Mouse (Mus musculus) skeletal muscle tissue, adult 2 months (tissue): ENCODE results near the gene Plekhg3.

Experiments used
- DNase-seq: peaks from one replicate; pipeline ENCODE4 v3.0.0-alpha.2; 2012; ENCODE audit warnings: low read depth, low spot score

Gene Plekhg3

DNA sequence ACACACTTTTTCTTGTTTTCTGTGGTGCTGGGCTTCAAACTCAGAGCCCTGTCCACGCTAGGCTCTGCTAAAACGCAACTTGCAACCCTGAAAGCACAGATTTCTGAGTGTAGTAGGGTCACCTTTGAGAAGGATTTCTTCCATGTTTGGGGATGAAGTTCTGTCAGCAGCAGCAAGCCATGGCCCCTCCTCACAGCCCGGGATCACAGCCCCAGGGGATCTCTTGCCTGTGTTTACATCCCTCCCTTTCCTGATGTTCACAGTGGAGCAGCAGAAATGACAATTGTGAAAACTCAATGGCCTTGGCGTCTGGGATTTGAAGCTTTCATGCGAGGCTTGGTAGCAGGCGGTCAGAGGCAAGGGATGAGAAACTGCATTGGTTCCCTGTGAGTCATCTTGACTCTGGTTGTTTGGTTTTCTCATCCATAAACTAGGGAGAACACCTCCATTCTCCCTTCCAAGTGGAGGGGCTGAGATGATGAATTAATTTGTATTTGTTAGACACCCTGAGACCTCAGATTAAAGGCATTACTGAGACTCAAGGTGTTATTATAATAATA lies at the start of gene Plekhg3:
Gene Plekhg3 (plus strand): TSS at position 312 of the 560 bp plus-strand sequence.
- DNase-seq = no peak

DNA sequence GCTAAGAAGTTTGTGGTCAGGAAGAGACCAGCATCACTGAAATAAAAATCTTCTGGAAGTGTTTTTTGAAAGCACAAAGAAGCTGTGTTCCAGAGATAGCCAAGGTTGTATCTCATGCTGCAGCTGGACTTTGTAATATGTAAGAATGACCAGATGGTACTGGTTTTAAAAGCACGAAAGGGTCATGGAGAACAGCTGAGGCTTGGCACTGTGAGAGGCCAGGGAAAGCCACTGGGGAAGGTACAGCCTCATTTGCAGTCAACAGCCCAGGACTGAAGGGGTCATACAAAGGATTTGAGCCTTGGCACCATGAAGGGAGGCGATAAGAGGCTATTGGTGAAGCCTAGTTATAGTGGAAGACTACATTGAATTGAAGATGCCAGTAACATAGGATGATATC lies 48.2 kb upstream of the Plekhg3 start:
- DNase-seq = no peak

DNA sequence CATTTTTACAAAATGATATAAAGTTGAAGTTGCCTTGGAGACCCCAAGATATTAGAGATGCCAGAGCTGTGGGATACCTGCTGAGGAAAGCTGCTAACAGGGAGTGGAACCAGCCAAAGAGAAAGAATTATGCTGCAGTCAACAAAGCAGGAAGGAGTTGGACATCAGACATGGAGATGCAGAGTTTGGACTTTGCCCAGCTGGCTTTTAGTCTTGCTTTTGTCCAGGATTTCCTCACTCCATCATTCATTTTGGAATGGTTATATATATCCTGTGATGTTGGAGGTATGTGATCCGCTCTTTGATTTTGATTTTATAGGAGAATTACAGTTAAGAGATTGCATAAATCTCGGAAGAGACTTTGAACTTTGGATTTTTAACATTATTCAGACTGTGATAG lies 47.7 kb upstream of the Plekhg3 start:
- no peak for DNase-seq

DNA sequence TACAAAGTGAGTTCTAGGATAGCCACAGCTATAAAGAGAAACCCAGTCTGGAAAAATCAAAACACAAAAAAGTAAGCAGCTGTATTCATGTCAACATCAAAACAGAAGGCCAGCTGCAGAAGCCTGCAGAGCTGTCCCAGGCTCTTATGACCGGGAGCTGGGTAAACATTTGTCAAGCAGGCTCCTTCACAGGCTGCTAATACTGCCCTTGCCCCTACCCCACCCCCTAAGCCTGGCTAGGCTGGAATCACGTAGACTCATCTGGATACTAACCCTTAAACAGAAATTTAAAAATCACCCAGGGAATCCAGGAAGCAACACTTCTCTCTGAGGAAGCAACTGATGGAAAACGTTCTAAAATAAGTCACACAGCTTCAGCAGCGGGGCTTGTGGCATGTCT lies 45.8 kb upstream of the Plekhg3 start:
- no peak for DNase-seq

DNA sequence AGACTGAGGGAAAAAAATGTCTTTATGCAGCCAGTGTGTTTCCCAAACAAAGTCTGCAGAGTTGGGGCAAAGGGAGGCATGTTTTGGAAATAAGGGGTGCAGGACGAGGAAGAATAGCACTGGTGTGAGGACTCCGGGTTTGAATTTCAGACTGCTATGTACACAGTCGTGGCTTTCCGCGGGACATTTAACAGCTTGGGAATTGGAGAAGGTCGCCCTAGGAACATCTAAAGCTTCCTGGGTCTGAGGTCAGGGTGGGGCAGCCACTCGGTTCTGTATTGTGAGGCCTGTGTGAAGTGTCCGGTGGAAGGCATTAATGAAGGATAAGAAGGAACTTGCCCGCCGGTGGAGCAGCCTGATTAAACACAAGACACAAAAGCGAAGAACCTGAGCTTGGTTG lies 45.3 kb upstream of the Plekhg3 start:
- DNase-seq = no peak

DNA sequence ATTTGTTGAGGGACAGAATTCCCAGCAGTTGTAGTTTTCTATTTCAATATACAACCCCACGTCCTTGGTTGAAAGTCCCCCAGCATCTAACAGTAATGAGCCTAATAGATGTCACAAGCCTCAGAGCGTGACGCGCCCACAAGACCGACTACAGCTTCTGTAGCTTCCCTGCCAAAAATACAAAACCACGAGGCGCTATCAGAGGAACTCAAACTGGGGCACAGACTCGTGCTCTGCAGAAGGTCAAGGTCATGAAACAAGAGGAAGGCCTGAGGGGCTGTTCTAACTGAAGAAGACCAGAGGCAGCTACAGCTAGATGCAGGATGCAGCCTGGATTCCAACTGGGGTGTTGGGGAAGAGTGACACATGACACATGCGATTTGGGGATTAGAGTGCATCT lies 43.7 kb upstream of the Plekhg3 start:
- no peak for DNase-seq

DNA sequence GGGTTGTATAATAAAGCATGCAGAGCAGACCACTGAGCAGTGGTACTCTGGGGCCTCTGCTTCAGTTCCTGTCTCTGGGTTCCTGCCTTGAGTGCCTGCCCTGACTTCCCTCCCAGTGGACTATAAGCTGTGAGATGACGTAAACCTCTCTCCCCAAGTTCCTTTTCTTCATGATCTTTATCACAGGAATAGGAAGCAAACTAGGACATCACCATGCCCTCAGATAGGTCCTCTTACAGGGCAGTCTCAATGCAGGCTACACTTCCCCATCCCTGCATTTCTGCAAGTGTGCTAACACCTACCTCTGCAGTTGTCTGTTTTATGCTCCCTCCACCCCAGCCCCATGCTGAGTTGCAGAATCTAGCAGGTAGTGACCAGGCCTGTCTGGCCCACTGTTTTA lies 39.9 kb upstream of the Plekhg3 start:
- DNase-seq = no peak

DNA sequence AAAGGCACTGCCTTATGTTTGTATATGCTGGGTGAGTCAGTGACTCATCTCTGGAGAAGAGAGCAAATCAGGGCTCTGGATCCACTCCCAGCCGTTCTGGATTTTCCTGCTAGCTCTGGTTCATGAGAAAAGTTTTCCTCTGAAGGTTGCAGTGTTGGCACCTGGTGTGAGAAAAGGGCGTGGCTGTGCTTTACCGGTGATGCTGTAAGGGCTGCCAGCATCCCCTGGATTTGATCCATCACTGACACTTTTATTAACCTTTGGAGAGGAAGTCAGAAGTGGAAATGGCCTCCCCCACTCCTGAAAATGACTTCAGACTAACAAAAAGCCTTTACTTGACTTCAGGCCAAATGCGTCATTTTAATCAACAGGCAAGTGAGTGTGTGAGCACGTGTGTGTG lies 37.2 kb upstream of the Plekhg3 start:
- peak; percentile 67 for DNase-seq

DNA sequence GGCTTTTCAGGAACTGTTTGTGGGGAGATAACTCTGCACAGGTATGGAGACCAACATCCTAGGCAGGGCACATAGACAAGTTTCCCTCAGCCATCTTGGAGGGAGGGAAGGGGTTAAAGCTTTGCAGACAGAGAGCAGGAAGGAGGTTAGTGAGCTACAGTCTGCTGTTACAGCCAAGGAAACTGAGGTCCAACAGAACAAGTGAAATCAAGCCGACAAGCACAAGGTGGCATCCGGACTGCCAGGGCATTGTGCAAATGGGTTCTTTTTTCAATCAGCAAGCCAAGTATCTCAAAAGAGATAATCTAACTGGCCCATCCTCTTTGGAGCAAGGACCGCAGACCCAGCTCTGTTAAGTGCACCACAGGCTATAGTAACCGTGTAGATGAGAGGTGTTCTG lies 35.3 kb upstream of the Plekhg3 start:
- DNase-seq = no peak

DNA sequence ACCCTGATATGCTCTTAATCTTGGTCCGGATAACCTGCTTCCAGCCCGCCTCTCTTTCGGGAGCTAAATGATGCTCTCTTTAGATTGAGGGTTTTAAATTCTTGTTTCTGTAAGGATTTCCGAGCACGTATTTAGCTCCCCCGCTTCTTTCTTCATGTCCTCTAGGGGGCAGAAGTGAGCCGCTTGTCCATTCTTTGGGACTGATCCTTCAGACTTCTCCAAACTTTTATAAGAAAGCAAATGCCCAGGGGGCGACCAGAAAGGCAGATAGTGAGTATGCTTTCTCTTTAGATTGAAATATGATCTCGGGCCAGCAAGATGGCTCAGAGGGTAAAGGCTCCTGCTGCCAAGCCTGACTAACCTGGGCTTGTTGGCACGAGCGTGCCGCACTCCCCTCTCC lies 34.4 kb upstream of the Plekhg3 start:
- no peak for DNase-seq

DNA sequence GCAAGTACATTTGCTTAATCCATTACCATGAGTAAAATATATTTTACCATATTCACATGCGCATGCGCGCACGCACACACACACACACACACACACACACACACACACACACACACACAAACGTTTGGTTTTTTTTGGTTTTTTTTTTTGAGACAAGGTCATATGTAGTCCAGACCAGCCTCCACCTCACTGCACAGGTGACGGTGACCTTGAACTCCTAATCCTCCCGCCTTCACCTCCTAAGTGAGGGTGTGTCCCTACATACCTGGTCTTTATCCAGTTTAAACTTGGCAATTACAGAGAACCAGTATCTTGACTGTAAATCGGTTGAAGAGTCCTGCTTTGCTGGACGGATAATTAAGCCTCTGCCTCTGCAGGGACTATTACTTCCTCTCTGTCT lies 31.4 kb upstream of the Plekhg3 start:
- no peak for DNase-seq

DNA sequence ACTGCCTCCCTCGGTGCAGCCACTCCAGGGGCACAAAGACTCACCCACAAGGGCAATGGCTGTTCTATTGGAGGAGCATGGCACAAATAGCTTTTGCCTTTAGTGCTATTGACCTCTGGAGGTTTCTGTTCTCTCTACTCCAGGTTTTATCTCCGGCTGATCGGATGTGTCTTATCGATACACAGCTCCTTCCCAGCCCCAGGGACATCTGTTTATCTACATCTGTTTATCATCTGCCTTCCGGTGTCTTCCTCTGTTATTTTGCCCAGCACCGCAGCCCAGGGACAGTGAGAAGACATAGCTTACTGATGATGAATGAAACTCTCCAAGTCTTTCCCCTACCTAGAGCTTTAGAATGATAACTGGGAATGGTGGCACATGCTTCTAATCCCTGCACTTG lies 30.6 kb upstream of the Plekhg3 start:
- no peak for DNase-seq

DNA sequence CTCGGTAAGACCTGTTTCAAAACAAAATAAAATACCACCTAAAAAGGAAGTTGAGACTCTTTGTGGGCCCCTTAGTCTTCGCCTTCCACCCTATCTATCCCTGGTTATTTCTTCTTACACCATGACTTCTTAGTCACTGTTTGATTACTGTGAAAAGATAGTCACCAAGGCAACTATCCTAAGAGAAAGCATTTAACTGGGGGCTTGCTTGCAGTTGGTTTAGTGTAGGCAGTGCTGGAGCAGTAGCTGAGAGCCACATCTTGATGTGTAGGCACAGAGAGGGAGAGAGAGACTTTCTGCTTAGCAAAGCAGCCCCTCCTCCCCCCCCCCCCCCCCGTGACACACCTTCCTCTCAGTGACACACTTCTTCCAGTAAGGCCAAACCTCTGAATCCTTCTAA lies 29.8 kb upstream of the Plekhg3 start:
- no peak for DNase-seq

DNA sequence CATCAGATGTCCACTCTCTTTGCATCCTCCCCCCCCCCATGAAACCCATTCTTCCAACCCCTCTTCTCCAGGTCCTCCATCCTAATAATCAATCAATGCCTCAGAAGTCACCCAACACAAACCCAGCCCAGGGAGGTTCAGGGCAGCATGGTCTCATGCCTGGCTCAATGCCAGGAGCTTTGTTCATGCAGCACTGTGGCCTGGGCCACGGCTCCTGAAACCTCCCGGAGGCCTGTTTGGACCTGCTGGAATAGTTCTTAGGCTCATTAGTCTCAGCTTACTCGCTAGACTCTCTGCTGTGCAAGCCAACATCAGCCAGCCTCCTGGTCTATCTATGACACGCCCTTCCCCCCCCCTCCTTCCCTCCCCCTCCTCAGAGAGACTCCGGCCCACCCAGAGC lies 27.7 kb upstream of the Plekhg3 start:
- no peak for DNase-seq

DNA sequence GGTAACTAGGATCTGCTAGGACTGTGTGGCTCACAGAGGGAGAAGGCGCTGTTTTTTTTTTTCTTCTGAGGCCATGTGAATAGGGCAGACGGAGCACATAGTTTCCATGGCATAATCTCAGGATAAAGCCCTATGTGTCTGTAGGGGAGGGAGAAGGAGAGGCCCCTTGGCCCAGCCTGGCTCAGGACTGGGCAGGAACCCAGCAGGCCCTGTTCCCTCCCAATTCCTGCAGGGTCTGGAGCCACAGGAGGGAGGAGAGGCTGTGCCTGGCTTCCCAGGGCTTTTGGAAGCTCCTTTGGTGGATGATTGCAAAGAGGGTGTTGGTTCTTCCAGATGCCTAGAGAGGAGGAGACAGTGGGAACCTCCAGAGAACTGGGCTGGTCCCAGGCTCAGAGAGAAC lies 24.2 kb upstream of the Plekhg3 start:
- peak; percentile 66 for DNase-seq

DNA sequence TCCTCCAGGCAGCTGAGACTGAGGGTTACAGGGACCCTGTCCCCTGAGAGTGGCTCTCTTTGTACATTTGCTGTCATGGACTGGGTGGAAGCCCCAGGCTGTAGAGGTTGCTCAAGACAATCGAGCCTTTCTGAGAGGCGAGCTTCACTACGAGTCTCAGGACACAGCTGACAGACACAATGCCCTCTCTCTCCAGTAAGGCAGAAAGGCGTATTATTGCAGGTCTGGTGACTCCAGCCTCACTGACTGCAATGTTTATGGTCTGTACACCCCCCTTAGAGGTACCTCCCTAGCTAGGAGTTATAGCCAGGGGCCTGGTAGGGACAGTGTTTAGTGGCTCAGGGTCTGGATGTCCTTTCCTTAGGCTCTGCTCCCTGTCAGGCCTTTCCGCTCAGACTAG lies 22.9 kb upstream of the Plekhg3 start:
- DNase-seq = no peak

DNA sequence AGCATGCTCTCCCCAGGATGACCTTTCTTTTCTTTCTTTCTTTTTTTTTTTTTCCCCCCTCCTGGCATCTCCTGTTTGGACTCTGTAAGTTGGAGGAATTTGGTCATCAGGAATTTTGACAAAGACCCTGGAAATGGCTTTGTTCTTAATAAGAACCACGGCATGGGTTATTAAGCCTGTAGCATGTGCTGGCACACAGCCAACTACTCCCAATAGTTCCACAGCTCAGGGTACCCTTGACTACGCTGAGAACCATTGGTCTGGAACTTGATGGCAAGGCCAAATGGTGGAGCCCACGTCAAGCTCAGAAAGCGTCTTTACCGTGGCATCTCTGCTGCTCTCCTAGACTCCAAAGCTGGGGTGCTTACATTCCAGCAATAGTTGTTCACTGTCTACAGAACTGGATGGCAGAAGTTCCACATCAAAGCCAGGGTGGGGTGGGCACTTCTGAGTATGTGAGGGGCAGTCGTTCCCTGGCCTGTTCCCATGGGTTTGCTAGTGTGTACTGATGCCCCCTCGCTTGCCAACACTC lies 21.7 kb upstream of the Plekhg3 start:
- DNase-seq = no peak

DNA sequence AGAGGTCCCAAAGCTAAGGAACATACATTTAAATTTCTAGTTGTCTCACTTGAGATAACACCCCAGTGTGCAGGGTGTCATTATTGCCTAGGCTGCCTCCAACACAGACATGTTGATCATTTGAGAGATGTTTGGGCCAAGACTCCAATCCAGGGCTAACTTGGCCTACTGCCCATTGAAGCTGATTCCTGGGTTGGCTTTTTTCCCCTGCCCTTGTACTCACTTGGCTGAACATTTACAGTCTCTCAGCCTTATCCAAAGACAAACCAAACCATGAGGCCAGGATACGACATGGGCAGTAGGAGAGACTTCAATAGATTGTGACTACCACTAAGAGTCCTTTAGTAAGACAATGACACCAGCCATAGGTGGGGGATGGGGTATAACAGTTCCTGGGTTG lies 18.0 kb upstream of the Plekhg3 start:
- no peak for DNase-seq

DNA sequence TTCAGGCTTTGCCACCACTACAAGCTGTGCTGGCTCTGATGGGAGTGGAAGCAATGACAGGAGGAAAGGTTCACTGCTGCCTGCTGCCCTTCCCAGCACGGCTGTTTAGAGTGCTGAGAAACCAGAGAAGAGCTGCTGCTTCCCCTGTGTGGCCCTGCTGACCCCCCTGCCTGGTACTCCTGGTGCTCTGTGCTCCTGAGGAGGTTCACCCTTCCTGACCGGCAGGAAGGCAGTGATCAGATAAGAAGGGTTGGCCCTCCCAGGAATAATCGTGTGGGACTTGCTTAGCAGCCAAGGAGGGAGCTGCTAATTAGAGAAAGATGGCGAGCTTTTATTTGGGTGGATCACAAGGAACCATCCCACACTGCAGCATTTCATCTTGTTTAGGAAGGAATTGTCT lies 15.8 kb upstream of the Plekhg3 start:
- no peak for DNase-seq

DNA sequence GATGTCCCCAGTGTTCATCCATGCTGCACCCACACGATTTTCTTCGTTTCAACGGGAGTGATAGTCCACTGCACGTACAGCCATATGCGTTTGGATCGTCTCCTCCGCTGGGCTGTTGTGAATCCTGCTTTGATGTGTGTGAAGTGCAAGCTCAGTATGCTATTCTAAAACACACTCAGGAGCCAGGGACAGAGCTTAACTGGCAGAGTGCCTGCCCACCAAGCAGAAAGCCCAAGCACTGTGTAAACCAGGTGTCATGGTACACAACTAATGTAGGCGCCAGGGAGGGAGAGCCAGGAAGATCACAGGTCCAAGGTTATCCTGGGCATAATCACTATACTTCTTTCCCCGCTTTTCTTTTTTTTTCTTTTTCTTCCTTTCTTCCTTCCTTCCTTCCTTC lies 12.7 kb upstream of the Plekhg3 start:
- no peak for DNase-seq

DNA sequence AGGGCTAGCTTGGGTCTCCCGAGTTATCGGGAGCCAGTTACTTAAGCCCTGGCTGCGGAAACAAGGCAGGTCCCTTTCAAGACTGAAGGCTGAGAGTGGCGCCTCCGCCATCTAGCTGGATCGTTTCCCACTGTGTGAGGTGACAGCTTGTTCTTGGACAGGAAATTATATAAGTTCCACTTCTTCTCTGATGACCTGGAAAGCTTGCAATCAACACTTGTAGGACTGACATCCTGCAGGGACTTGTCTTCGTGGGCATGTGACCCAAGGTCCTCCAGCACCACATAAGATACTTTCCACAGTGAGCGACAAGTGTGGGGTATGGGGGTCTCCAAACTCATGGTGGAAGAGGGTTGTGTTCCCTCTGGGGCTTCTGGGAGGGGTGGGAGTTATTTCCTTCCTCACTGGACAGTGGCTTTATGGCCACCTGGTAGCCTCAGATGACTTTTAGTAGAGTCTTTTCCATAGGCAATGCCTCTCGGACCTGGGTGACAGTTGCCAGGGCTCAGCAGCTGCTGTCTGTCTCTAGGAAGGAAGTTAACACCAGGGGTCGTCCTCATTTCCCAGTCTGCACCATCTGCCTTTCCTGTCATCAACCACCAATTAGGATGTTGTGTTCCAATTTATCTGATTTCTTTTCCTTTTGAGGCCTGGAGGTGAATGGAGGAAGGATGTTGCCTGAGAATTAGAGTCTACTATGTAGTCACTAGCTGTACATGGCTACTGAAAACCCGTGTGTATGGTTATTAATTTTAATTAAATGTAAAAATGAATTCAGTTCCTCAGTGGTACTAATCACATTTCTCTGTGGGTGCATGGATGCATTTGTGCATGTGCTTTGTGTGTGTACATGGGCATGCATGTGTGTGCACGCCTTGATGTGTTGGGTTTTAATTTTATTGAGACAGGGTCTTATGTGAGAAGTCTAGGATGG lies 11.5 kb upstream of the Plekhg3 start:
- no peak for DNase-seq

DNA sequence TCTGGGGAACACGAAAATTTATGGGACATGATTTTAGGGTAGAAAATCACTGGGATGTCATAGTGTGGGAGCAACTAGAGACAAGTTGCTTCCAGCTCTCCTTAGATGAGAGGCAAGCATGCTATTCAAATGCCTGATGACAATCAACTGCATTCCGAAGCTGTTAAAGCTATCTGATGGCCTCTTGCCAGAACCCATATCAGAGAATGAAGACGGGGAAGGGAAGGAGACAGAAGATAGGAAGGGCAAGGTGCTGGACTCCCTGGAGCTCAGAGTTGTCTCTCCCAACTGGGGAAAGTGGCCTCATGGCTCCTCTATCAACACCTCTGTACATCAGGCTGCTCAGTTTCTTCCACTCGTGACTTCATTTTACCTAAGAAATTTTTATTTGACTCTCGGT lies 7.0 kb upstream of the Plekhg3 start:
- no peak for DNase-seq

DNA sequence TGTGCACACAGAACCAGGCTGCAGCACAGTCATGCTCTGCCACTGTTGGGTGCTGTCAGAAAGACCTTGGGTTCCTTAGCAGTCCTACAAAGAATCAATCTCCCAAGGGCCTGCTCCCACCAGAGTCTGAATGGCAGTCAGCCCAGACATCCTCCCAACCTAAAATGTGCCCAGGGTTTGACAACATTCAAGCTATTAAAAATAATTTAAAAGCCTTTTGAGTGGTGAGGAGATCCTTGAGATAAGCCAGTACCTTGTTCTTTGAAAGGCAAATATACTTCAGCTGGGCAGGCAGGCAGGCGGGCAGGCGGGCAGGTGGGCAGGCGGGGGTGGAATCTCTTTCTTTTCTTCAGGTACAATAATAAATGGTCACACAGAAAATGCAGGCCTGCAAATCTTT lies 5.8 kb upstream of the Plekhg3 start:
- DNase-seq = no peak
